Mouse (Mus musculus) MEL (cell line): Measurements from ENCODE around the gene Dnttip2. TPM values are rescaled to one million over a fixed set of nuclear protein-coding genes. Genes with fewer than 3 reads are reported as not detected.

Experiments
- DNase-seq: peaks from one replicate; pipeline ENCODE4 v3.0.0; 2011; ENCODE audit warnings: low read depth, low spot score
- H3K27ac ChIP-seq: 2 replicates; pipeline ENCODE4 v1.5.1; 2012; ENCODE audit warnings: low read depth, mild to moderate bottlenecking, control low read depth, low read length, moderate library complexity; ENCODE audit not compliant: control insufficient read depth
- H3K27me3 ChIP-seq, 2 experiments: fragments of 150-350 bp in 1 of 2; sonication (generic) in 1 of 2; 2 replicates each; pipeline ENCODE4 v1.6.1; 2012; ENCODE audit warnings: low read length in 2 of 2, mild to moderate bottlenecking in 2 of 2, improper control_type of control experiment in 1 of 2, moderate library complexity in 1 of 2; ENCODE audit not compliant: insufficient read depth in 2 of 2, control insufficient read depth in 1 of 2
- H3K36me3 ChIP-seq, 2 experiments: 2 replicates each; pipeline ENCODE4 v1.6.1; 2012 to 2014; ENCODE audit warnings: low read length in 2 of 2, improper control_type of control experiment in 1 of 2, inconsistent platforms in 1 of 2, mild to moderate bottlenecking in 1 of 2; ENCODE audit not compliant: insufficient read depth in 2 of 2, control insufficient read depth in 1 of 2
- H3K4me1 ChIP-seq, 2 experiments: fragments of 150-350 bp in 1 of 2; sonication (generic) in 1 of 2; 2 replicates each; pipeline ENCODE4 v1.6.1; 2012; ENCODE audit warnings: low read length in 2 of 2, improper control_type of control experiment in 1 of 2, mild to moderate bottlenecking in 1 of 2; ENCODE audit not compliant: insufficient read depth in 2 of 2, control insufficient read depth in 1 of 2
- H3K4me3 ChIP-seq, 2 experiments: fragments of 150-350 bp in 1 of 2; sonication (generic) in 1 of 2; 2 replicates each; pipeline ENCODE4 v1.5.1; 2012; ENCODE audit warnings: low read depth in 2 of 2, low read length in 2 of 2, mild to moderate bottlenecking in 2 of 2, moderate library complexity in 2 of 2, control low read depth in 1 of 2, improper control_type of control experiment in 1 of 2; ENCODE audit not compliant: control insufficient read depth in 1 of 2, insufficient read depth in 1 of 2
- H3K79me2 ChIP-seq: 2 replicates; pipeline ENCODE4 v1.6.1; 2012; ENCODE audit warnings: mild to moderate bottlenecking, low read length, moderate library complexity; ENCODE audit not compliant: control insufficient read depth, poor library complexity, insufficient read depth
- H3K9ac ChIP-seq: 2 replicates; pipeline ENCODE4 v1.6.1; 2012; ENCODE audit warnings: low read depth, mild to moderate bottlenecking, control low read depth, low read length, moderate library complexity; ENCODE audit not compliant: control insufficient read depth, poor library complexity, severe bottlenecking
- H3K9me3 ChIP-seq: fragments of 150-350 bp; sonication (generic); replicated peaks from 2 replicates; pipeline ENCODE4 v1.6.1; 2012; ENCODE audit warnings: mild to moderate bottlenecking, low read length, improper control_type of control experiment, moderate library complexity; ENCODE audit not compliant: insufficient read depth
- BHLHE40 ChIP-seq: IDR thresholded peaks from 2 replicates; pipeline ENCODE4 v1.6.1; 2012; ENCODE audit warnings: low read depth, mild to moderate bottlenecking, inconsistent platforms, low read length, improper control_type of control experiment, borderline replicate concordance
- CHD1 ChIP-seq: IDR thresholded peaks from 2 replicates; pipeline ENCODE4 v1.6.1; 2012; ENCODE audit warnings: low read depth, mild to moderate bottlenecking, inconsistent platforms, low read length, improper control_type of control experiment
- CTCF ChIP-seq, 3 experiments: IDR thresholded peaks in 2 of 3; conservative IDR thresholded peaks in 1 of 3; 2 replicates each; pipeline ENCODE4 v1.5.1; 2011 to 2012; ENCODE audit warnings: low read length in 3 of 3, low read depth in 2 of 3, mild to moderate bottlenecking in 2 of 3, improper control_type of control experiment in 1 of 3, inconsistent platforms in 1 of 3, mixed read lengths in 1 of 3, moderate library complexity in 1 of 3; ENCODE audit not compliant: control insufficient read depth in 1 of 3, insufficient read depth in 1 of 3, poor library complexity in 1 of 3, severe bottlenecking in 1 of 3
- E2F4 ChIP-seq: IDR thresholded peaks from 2 replicates; pipeline ENCODE4 v1.6.1; 2011; ENCODE audit warnings: low read depth, low read length, improper control_type of control experiment, borderline replicate concordance
- ELF1 ChIP-seq: IDR thresholded peaks from 2 replicates; pipeline ENCODE4 v1.6.1; 2014; ENCODE audit warnings: low read depth, mild to moderate bottlenecking, inconsistent platforms, low read length, improper control_type of control experiment, moderate library complexity
- ETS1 ChIP-seq: IDR thresholded peaks from 2 replicates; pipeline ENCODE4 v1.6.1; 2012; ENCODE audit warnings: low read depth, mild to moderate bottlenecking, inconsistent platforms, low read length, improper control_type of control experiment, moderate library complexity
- GATA1 ChIP-seq: IDR thresholded peaks from 2 replicates; pipeline ENCODE4 v1.6.1; 2011; ENCODE audit warnings: low read depth, low read length, improper control_type of control experiment
- MAFK ChIP-seq: IDR thresholded peaks from 2 replicates; pipeline ENCODE4 v1.6.1; 2011; ENCODE audit warnings: low read depth, mild to moderate bottlenecking, low read length, improper control_type of control experiment, borderline replicate concordance
- MAX ChIP-seq: IDR thresholded peaks from 2 replicates; pipeline ENCODE4 v1.6.1; 2011; ENCODE audit warnings: low read length, improper control_type of control experiment
- MXI1 ChIP-seq: IDR thresholded peaks from 2 replicates; pipeline ENCODE4 v1.6.1; 2011; ENCODE audit warnings: mild to moderate bottlenecking, low read depth, low read length, improper control_type of control experiment
- MYB ChIP-seq: IDR thresholded peaks from 2 replicates; pipeline ENCODE4 v1.6.1; 2011; ENCODE audit warnings: mild to moderate bottlenecking, low read depth, low read length, improper control_type of control experiment
- NELFE ChIP-seq: IDR thresholded peaks from 2 replicates; pipeline ENCODE4 v1.6.1; 2011; ENCODE audit warnings: low read depth, low read length, improper control_type of control experiment
- NRF1 ChIP-seq: IDR thresholded peaks from 2 replicates; pipeline ENCODE4 v1.6.1; 2014; ENCODE audit warnings: low read depth, mild to moderate bottlenecking, inconsistent platforms, low read length, improper control_type of control experiment, moderate library complexity; ENCODE audit not compliant: poor library complexity, insufficient read depth, severe bottlenecking
- POLR2AphosphoS5 ChIP-seq: IDR thresholded peaks from 2 replicates; pipeline ENCODE4 v1.6.1; 2012; ENCODE audit warnings: low read depth, borderline replicate concordance, mild to moderate bottlenecking, inconsistent platforms, low read length, moderate library complexity, mixed read lengths
- RCOR1 ChIP-seq: IDR thresholded peaks from 2 replicates; pipeline ENCODE4 v1.6.1; 2012; ENCODE audit warnings: low read depth, mild to moderate bottlenecking, inconsistent platforms, low read length, improper control_type of control experiment
- SMC3 ChIP-seq: IDR thresholded peaks from 2 replicates; pipeline ENCODE4 v1.6.1; 2011; ENCODE audit warnings: low read depth, low read length, improper control_type of control experiment
- TBP ChIP-seq: IDR thresholded peaks from 2 replicates; pipeline ENCODE4 v1.8.0; 2011; ENCODE audit warnings: low read depth, low read length, improper control_type of control experiment
- TCF12 ChIP-seq: IDR thresholded peaks from 2 replicates; pipeline ENCODE4 v1.6.1; 2014; ENCODE audit warnings: low read depth, mild to moderate bottlenecking, inconsistent platforms, low read length, improper control_type of control experiment, moderate library complexity
- UBTF ChIP-seq: IDR thresholded peaks from 2 replicates; pipeline ENCODE4 v1.6.1; 2012; ENCODE audit warnings: low read depth, mild to moderate bottlenecking, inconsistent platforms, low read length, improper control_type of control experiment, moderate library complexity, borderline replicate concordance; ENCODE audit not compliant: insufficient read depth
- USF2 ChIP-seq, 2 experiments: IDR thresholded peaks; 2 replicates each; pipeline ENCODE4 v1.6.1; 2011 to 2012; ENCODE audit warnings: improper control_type of control experiment in 2 of 2, low read length in 2 of 2, borderline replicate concordance in 1 of 2, inconsistent platforms in 1 of 2, low read depth in 1 of 2, mild to moderate bottlenecking in 1 of 2; ENCODE audit not compliant: insufficient read depth in 1 of 2
- ZC3H11A ChIP-seq: IDR thresholded peaks from 2 replicates; pipeline ENCODE4 v1.6.1; 2012; ENCODE audit warnings: low read depth, mild to moderate bottlenecking, inconsistent platforms, low read length, improper control_type of control experiment
- ZNF384 ChIP-seq: IDR thresholded peaks from 2 replicates; pipeline ENCODE4 v1.6.1; 2012; ENCODE audit warnings: low read depth, mild to moderate bottlenecking, inconsistent platforms, low read length, improper control_type of control experiment
- polyA plus RNA-seq, 2 experiments: library from polyadenylated mRNA; stranded (reverse) in 1 of 2; unstranded in 1 of 2; fragments of >175 nt in 1 of 2; fragments of >200 nt in 1 of 2; gene quantifications; 2 replicates each; pipeline versions ENCODE4 v1.2.1 to v1.2.4; 2012; ENCODE audit warnings: low replicate concordance in 2 of 2, low read depth in 1 of 2; ENCODE audit not compliant: insufficient read length in 2 of 2, insufficient read depth in 1 of 2, missing spikeins in 1 of 2
- total RNA-seq: library from RNA; depleted of rRNA; stranded (reverse); fragments of 300-350 nt; gene quantifications from 2 replicates; pipeline ENCODE4 v1.2.3, GENCODE M21; 2012

Dnttip2 gene
- total and polyA plus RNA-seq, 3 experiments, result 84.4 to 90.5 TPM; not detected in 1

DNA sequence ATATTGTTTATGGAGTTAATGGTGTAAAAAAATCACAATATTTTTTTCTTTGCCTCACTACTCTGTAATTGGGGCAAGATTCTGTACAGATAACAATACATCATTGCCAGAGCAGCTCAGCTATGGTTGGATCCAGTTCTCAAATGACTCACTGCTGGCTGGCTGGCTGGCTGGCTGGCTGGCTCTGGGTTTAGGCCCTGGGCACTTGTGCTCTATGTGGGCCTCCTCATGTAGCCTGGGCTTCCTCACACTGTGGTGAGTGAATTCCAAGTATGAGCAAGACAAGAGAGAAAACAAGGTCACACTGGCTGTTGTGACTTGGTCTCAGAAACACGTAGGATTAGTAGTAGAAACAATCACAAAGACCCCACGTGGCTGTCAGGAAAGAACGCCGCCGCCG is 43.2 kb downstream of the Dnttip2 start:
- Histone ChIP-seq H3K27ac (no peak overlapping the region), H3K4me3 (no peak overlapping the region), H3K79me2 (no peaks in the 10 kb centered on the region), H3K9me3 (no peaks in the 10 kb centered on the region), H3K9ac (no peak overlapping the region), H3K36me3 (no peaks in the 10 kb centered on the region), H3K4me1 (no peaks in the 10 kb centered on the region), H3K27me3 (no peaks in the 10 kb centered on the region)
- TF ChIP-seq ZC3H11A, result no peak
- no peak for TF ChIP-seq MAFK
- no peak for TF ChIP-seq MAX
- TF ChIP-seq CTCF (IDR thresholded peaks at IDR 0.05 in 2 of 3, conservative IDR thresholded peaks at IDR 0.05 in 1 of 3; ENCODE audit: control insufficient read depth in 1 of 3, insufficient read depth in 1 of 3, low read depth in 2 of 3, low read length in 3 of 3, poor library complexity in 1 of 3, severe bottlenecking in 1 of 3), result no peak
- TF ChIP-seq SMC3, result no peak
- no peak for TF ChIP-seq NELFE
- no peak for TF ChIP-seq TBP
- TF ChIP-seq ETS1, result no peak
- no peak for TF ChIP-seq ZNF384
- TF ChIP-seq GATA1, result no peak
- TF ChIP-seq RCOR1, result no peak
- no peak for TF ChIP-seq ELF1
- no peak for TF ChIP-seq BHLHE40
- no peak for TF ChIP-seq E2F4
- DNase-seq, result no peak

- H3K79me2 ChIP-seq, result no peaks in the 10 kb centered on the region
- TF ChIP-seq POLR2AphosphoS5 (no peak), MYB (no peak), ZNF384 (no peak), ZC3H11A (no peak), MXI1 (no peak), CHD1 (no peak), UBTF (no peak), CTCF (IDR thresholded peaks at IDR 0.05 in 2 of 3, conservative IDR thresholded peaks at IDR 0.05 in 1 of 3; ENCODE audit: control insufficient read depth in 1 of 3, insufficient read depth in 1 of 3, low read depth in 2 of 3, low read length in 3 of 3, poor library complexity in 1 of 3, severe bottlenecking in 1 of 3) (no peak), RCOR1 (no peak), NRF1 (no peak), TCF12 (no peak), GATA1 (no peak), NELFE (no peak), USF2 (IDR thresholded peaks at IDR 0.05; ENCODE audit: borderline replicate concordance in 1 of 2, insufficient read depth in 1 of 2, low read depth in 1 of 2, low read length in 2 of 2) (no peak)
- TF ChIP-seq, all 39 proteins: peak for 0
- H3K9ac ChIP-seq, result no peak overlapping the region
- no peaks in the 10 kb centered on the region for H3K36me3 ChIP-seq
- no peak overlapping the region for H3K27ac ChIP-seq
- no peaks in the 10 kb centered on the region for H3K9me3 ChIP-seq
- no peak for DNase-seq
- H3K4me3 ChIP-seq, result no peak overlapping the region
- H3K4me1 ChIP-seq, result no peaks in the 10 kb centered on the region
- no peaks in the 10 kb centered on the region for H3K27me3 ChIP-seq
Observed at GRCm38 (mm10) chr3:122322226-122322625, 48.0 kb downstream of the Dnttip2 start.
